ENCODE assay signal across 9 mouse cellular contexts in the genomic region with DNA sequence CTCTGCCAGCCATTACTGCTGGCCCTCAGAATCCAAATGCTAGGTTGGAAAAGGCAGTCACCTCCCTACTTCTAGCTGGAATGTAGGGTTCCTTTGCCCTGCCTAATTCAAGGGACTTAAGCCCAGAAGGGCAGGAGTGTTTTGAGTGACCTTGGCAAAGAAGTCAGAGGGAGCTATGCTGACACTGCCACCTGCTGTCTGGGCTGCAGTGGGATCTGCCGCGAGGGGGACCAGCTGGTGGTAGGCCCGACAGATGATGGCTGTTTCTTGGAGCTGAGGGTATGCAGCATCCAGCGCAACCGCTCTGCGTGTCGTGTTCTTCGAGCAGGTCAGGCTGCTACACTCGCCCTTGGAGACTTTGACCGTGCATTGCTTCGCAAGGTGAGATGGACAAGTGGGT. TPM values are rescaled to one million over a fixed set of nuclear protein-coding genes. Genes with fewer than 3 reads are reported as not detected.
DNase-seq lines count a peak whose midpoint lies in the region; ATAC-seq and TF ChIP-seq lines count a peak whose summit lies in the region.
"Had no signal": no experiment of that assay in that cellular context is flagged by ENCODE, and none has a peak within 500 bp of the region (broad histone marks: within the 10 kb centered on the region; RNA-seq: fewer than 3 reads in every experiment).

No protein-coding gene starts in this region.

- no peak for ATAC-seq in kidney, embryonic 16.5 days (ENCODE audit: low FRiP score, low TSS enrichment)
- ATAC-seq in granulocyte monocyte progenitor cell, adult 5-6 weeks (replicated peaks; ENCODE audit: poor library complexity, severe bottlenecking) = no peak

- peaks cover 14% of the 10 kb centered on the region for H3K4me1 ChIP-seq in cerebellum, adult 2 months (ENCODE audit: control insufficient read depth, insufficient read depth, low read length)
- H3K4me1 ChIP-seq in kidney, adult 2 months (ENCODE audit: control insufficient read depth, insufficient read depth, low read length) = peaks cover 2% of the 10 kb centered on the region; the same call in 1 of the 2 replicates
- H3K4me1 ChIP-seq in kidney, embryonic 16.5 days (ENCODE audit: insufficient read depth, low read length) = peaks cover 14% of the 10 kb centered on the region
- peaks cover 15% of the 10 kb centered on the region for H3K4me1 ChIP-seq in thymus, adult 2 months (replicated peaks; ENCODE audit: control insufficient read depth, insufficient read depth, low read length)

- H3K9ac ChIP-seq in kidney, embryonic 16.5 days (replicated peaks; ENCODE audit: low read length) = no peak overlapping the region
- H3K9ac ChIP-seq: lung, embryonic 15.5 days had no signal

- H3K36me3 ChIP-seq in kidney, adult 2 months (ENCODE audit: control insufficient read depth, insufficient read depth, low read length) = no peaks in the 10 kb centered on the region; the same call in 1 of the 2 replicates
- H3K36me3 ChIP-seq in kidney, embryonic 16.5 days (ENCODE audit: insufficient read depth, low read length) = peaks cover 70% of the 10 kb centered on the region
- H3K36me3 ChIP-seq in thymus, adult 2 months (ENCODE audit: control insufficient read depth, insufficient read depth, low read length) = peaks cover 40% of the 10 kb centered on the region

- peak; percentile 17; the same call in 1 of the 2 replicates for TF ChIP-seq CTCF in cerebellum, adult 2 months (IDR thresholded peaks at IDR 0.05; ENCODE audit: borderline replicate concordance, insufficient read depth, low read depth, low read length)
- TF ChIP-seq CTCF in kidney, adult 2 months (conservative IDR thresholded peaks at IDR 0.05; ENCODE audit: insufficient read depth, insufficient read length, low read depth, low read length) = peak; percentile 58; the same call in 1 of the 2 replicates
- TF ChIP-seq CTCF in thymus, adult 2 months (IDR thresholded peaks at IDR 0.05; ENCODE audit: borderline replicate concordance, control insufficient read depth, extremely low read depth, insufficient read depth, low read length, poor library complexity) = 0 out of 2 replicates have a peak, but pooled peaks have one; percentile 29

- H3K27me3 ChIP-seq in cerebellum, adult 2 months (ENCODE audit: control insufficient read depth, insufficient read depth, low read length) = no peaks in the 10 kb centered on the region
- no peaks in the 10 kb centered on the region for H3K27me3 ChIP-seq in kidney, adult 2 months (replicated peaks; ENCODE audit: control insufficient read depth, insufficient read depth, low read length)
- no peaks in the 10 kb centered on the region for H3K27me3 ChIP-seq in kidney, embryonic 16.5 days (ENCODE audit: insufficient read depth, low read length)
- H3K27me3 ChIP-seq in thymus, adult 2 months (ENCODE audit: control insufficient read depth, insufficient read depth, low read length) = no peaks in the 10 kb centered on the region
- H3K27me3 ChIP-seq: lung, embryonic 15.5 days had no signal

- TF ChIP-seq POLR2A in cerebellum, adult 2 months (IDR thresholded peaks at IDR 0.05; ENCODE audit: borderline replicate concordance, insufficient read depth, low read length) = no peak
- no peak for TF ChIP-seq POLR2A in kidney, adult 2 months (IDR thresholded peaks at IDR 0.05; ENCODE audit: low read depth, low read length)
- TF ChIP-seq POLR2A in thymus, adult 2 months (IDR thresholded peaks at IDR 0.05; ENCODE audit: control insufficient read depth, extremely low read depth, insufficient read depth, low read length, poor library complexity) = no peak

- H3K9me3 ChIP-seq in kidney, embryonic 16.5 days (ENCODE audit: low read length) = no peaks in the 10 kb centered on the region
- H3K9me3 ChIP-seq: lung, embryonic 15.5 days had no signal

- no peak overlapping the region for H3K4me2 ChIP-seq in kidney, embryonic 16.5 days (replicated peaks; ENCODE audit: low read depth, low read length)
- H3K4me2 ChIP-seq: lung, embryonic 15.5 days had no signal

- WGBS in cerebellum, adult 2 months = 39% methylated on average over 11 of the region's 11 CpGs
- 81% methylated on average over 11 of the region's 11 CpGs for WGBS in kidney, adult 2 months
- 90% methylated on average over 11 of the region's 11 CpGs for WGBS in kidney, embryonic 16.5 days
- 92% methylated on average over 11 of the region's 11 CpGs for WGBS in thymus, adult 2 months

- H3K4me3 ChIP-seq in cerebellum, adult 2 months (replicated peaks; ENCODE audit: insufficient read depth, low read depth, low read length) = no peak overlapping the region
- H3K4me3 ChIP-seq in kidney, adult 2 months (ENCODE audit: insufficient read depth, low read depth, low read length) = no peak overlapping the region
- H3K4me3 ChIP-seq in kidney, embryonic 16.5 days (ENCODE audit: low read length) = no peak overlapping the region
- no peak overlapping the region for H3K4me3 ChIP-seq in thymus, adult 2 months (ENCODE audit: control insufficient read depth, insufficient read depth, low read length)
- H3K4me3 ChIP-seq: lung, embryonic 15.5 days had no signal

- H3K27ac ChIP-seq in cerebellum, adult 2 months (ENCODE audit: insufficient read depth, low read length) = no peak overlapping the region
- 0 out of 2 replicates have a peak overlapping the region, but pooled peaks have one; percentile 8 for H3K27ac ChIP-seq in kidney, adult 2 months (ENCODE audit: insufficient read depth, low read depth, low read length)
- H3K27ac ChIP-seq in kidney, embryonic 16.5 days (ENCODE audit: low read length) = no peak overlapping the region
- no peak overlapping the region for H3K27ac ChIP-seq in thymus, adult 2 months (ENCODE audit: control insufficient read depth, insufficient read depth, low read length)
- H3K27ac ChIP-seq: lung, embryonic 15.5 days had no signal

- DNase-seq in cerebellum, adult 2 months = no peak
- DNase-seq in cerebellum, adult 8-10 months = no peak
- peak; percentile 40 for DNase-seq in kidney, adult 2 months
- no peak for DNase-seq in thymus, adult 2 months
- DNase-seq in thymus, adult 18-20 months = no peak
- DNase-seq in right cerebral cortex, postnatal 36 days (ENCODE audit: low spot score in 2 of 2) = no peak

RNA-seq across cellular contexts. Expression of gene Gtpbp2, which starts 6.2 kb away (rescaled TPM):
- polyA plus RNA-seq in cerebellum, adult 2 months (2012; rRNA removed) = 194 and 205 TPM in 2 replicates
- polyA plus RNA-seq in kidney, adult 2 months (2012; rRNA removed) = 69.7 and 80.4 TPM in 2 replicates
- polyA plus RNA-seq in kidney, embryonic 16.5 days (2015; fragmentation: Nextera tagmentation; extraction: Ambion mirVana) = 44.8 and 51.2 TPM in 2 replicates
- 280 and 339 TPM in 2 replicates for polyA plus RNA-seq in thymus, adult 2 months (2012; rRNA removed)
- total RNA-seq in granulocyte monocyte progenitor cell, adult 5-6 weeks (2014; fragmentation: Nextera tagmentation) = 46.6 and 49.2 TPM in 2 replicates
- total RNA-seq in granulocyte monocyte progenitor cell, adult 5-6 weeks (2017) = 28.7 and 58.6 TPM in 2 replicates

RNA-seq across cellular contexts. Expression of gene Mad2l1bp, which starts 13.7 kb away (rescaled TPM):
- 17.4 TPM in 2 replicates for polyA plus RNA-seq in cerebellum, adult 2 months (2012; rRNA removed)
- 17.3 and 19.2 TPM in 2 replicates for polyA plus RNA-seq in kidney, adult 2 months (2012; rRNA removed)
- polyA plus RNA-seq in kidney, embryonic 16.5 days (2015; fragmentation: Nextera tagmentation; extraction: Ambion mirVana) = 39.9 and 41.2 TPM in 2 replicates
- 40.9 and 43.2 TPM in 2 replicates for polyA plus RNA-seq in thymus, adult 2 months (2012; rRNA removed)
- total RNA-seq in granulocyte monocyte progenitor cell, adult 5-6 weeks (2014; fragmentation: Nextera tagmentation) = 14.8 and 18.6 TPM in 2 replicates
- total RNA-seq in granulocyte monocyte progenitor cell, adult 5-6 weeks (2017) = 2.9 and 8.1 TPM in 2 replicates

RNA-seq across cellular contexts. Expression of gene Rsph9, which starts 23.0 kb away (rescaled TPM):
- 10.5 and 11.9 TPM in 2 replicates for polyA plus RNA-seq in cerebellum, adult 2 months (2012; rRNA removed)
- 34.8 and 37.2 TPM in 2 replicates for polyA plus RNA-seq in kidney, adult 2 months (2012; rRNA removed)
- 15.1 and 16.5 TPM in 2 replicates for polyA plus RNA-seq in kidney, embryonic 16.5 days (2015; fragmentation: Nextera tagmentation; extraction: Ambion mirVana)
- 1.2 and 2.6 TPM in 2 replicates for polyA plus RNA-seq in thymus, adult 2 months (2012; rRNA removed)
- not detected in 2 replicates for total RNA-seq in granulocyte monocyte progenitor cell, adult 5-6 weeks (2014; fragmentation: Nextera tagmentation)
- total RNA-seq in granulocyte monocyte progenitor cell, adult 5-6 weeks (2017) = not detected in 2 replicates

RNA-seq across cellular contexts. Expression of gene Polh, which starts 35.4 kb away (rescaled TPM):
- polyA plus RNA-seq in cerebellum, adult 2 months (2012; rRNA removed) = 5.8 and 6.7 TPM in 2 replicates
- 3.8 and 4.0 TPM in 2 replicates for polyA plus RNA-seq in kidney, adult 2 months (2012; rRNA removed)
- 13.3 and 16.8 TPM in 2 replicates for polyA plus RNA-seq in kidney, embryonic 16.5 days (2015; fragmentation: Nextera tagmentation; extraction: Ambion mirVana)
- polyA plus RNA-seq in thymus, adult 2 months (2012; rRNA removed) = 18.4 and 20.4 TPM in 2 replicates
- 15.3 and 18.2 TPM in 2 replicates for total RNA-seq in granulocyte monocyte progenitor cell, adult 5-6 weeks (2014; fragmentation: Nextera tagmentation)
- total RNA-seq in granulocyte monocyte progenitor cell, adult 5-6 weeks (2017) = 26.0 and 26.7 TPM in 2 replicates

RNA-seq across cellular contexts. Expression of gene Xpo5, which starts 35.6 kb away (rescaled TPM):
- polyA plus RNA-seq in cerebellum, adult 2 months (2012; rRNA removed) = 39.1 and 40.7 TPM in 2 replicates
- polyA plus RNA-seq in kidney, adult 2 months (2012; rRNA removed) = 18.5 and 20.5 TPM in 2 replicates
- polyA plus RNA-seq in kidney, embryonic 16.5 days (2015; fragmentation: Nextera tagmentation; extraction: Ambion mirVana) = 45.5 and 49.5 TPM in 2 replicates
- polyA plus RNA-seq in thymus, adult 2 months (2012; rRNA removed) = 40.0 and 40.4 TPM in 2 replicates
- total RNA-seq in granulocyte monocyte progenitor cell, adult 5-6 weeks (2014; fragmentation: Nextera tagmentation) = 64.5 and 70.0 TPM in 2 replicates
- 58.1 and 67.1 TPM in 2 replicates for total RNA-seq in granulocyte monocyte progenitor cell, adult 5-6 weeks (2017)
